Mouse (Mus musculus) CD4-positive, CD25-positive, alpha-beta regulatory T cell, adult 2 months (primary cell): Measurements from ENCODE around the gene Shroom3.

Experiments
- DNase-seq: peaks from one replicate; pipeline ENCODE4 v3.0.0-alpha.2; 2012; ENCODE audit warnings: low read depth, low spot score

Shroom3 gene

GRCm38 (mm10) chr5:92967906-92968305 is 284.7 kb downstream of the Shroom3 start:
- no peak for DNase-seq

DNA sequence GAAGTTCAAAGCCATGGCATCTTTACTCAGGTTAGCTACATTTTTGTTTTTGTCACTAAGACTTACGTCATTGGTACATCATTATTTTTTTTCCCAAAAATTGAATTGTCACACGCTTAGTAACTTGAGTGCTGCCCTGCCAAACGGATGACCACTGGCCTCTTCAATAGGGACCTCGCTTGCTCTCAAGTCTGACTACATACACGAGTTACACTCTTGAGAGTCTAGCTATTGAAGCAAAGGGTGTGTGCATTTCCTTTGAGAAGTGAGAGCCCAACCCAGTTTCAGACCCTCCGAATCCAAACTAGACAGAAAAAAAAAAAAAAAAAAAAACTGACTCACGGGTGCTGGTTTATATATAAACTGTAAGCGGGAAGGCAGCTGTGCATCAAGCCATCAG is 286.2 kb downstream of the Shroom3 start:
- no peak for DNase-seq

GRCm38 (mm10) chr5:92969926-92970325 is 286.7 kb downstream of the Shroom3 start:
- DNase-seq, result no peak

DNA sequence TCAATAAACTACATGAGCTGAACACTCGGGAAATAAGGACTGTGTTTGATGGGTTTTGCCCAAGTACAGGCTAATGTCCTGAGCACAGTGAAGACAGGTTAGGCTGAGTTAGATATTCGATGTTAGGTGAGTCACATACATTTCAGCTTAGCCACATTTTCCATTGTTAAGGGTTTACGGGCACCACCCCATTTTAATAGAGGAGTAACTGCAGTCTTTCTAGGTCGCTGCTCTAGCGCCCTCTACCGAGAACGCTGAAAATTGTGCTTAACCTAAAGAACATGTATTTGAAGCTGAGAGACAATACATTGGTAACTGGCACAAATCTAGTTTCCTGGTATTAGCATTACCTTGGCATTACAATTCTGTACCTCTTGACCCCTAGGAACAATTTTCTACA is 287.2 kb downstream of the Shroom3 start:
- peak; percentile 11 for DNase-seq

- no peak for DNase-seq
These were observed 297.2 kb downstream of the Shroom3 start for GRCm38 (mm10) chr5:92980393-92980792.

DNA sequence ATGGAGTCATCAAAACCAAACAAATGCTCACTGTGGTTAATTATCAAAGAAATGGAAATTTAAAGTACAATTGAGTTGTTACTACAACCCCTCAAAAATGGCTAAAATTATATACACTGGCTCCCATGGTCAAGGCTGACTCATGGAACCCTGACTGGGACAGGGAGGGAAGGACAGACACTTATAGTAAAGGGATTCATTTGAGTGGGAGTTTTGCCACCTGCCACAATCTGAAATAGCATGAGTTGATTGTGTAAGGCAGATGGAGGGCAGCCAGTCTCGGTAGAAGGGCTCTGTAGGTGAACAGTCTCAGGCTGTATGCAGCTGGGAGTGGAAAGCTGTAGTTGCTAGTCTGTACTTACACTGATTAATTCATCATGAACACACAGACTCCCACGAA is 297.6 kb downstream of the Shroom3 start:
- no peak for DNase-seq

GRCm38 (mm10) chr5:92982673-92983072 is 299.4 kb downstream of the Shroom3 start:
- peak; percentile 18 for DNase-seq

DNA sequence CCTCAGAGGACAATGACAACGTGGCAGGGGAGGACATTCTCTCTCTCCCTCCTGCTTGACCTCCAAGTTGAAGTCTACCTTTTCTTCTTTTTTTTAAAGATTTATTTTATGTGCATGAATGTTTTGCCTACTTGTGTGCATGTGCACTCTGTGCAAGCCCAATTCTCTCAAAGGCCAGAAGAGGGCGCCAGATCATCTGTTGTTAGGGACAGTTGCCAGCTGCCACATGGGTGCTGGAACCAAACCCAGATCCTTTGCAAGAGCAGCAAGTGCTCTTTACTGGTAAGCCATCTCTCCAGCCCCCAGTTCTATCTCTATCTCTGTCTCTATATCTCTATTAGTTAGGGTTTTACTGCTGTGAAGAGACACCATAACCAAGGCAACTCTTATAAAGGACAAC is 300.7 kb downstream of the Shroom3 start:
- DNase-seq, result peak; percentile 7

DNA sequence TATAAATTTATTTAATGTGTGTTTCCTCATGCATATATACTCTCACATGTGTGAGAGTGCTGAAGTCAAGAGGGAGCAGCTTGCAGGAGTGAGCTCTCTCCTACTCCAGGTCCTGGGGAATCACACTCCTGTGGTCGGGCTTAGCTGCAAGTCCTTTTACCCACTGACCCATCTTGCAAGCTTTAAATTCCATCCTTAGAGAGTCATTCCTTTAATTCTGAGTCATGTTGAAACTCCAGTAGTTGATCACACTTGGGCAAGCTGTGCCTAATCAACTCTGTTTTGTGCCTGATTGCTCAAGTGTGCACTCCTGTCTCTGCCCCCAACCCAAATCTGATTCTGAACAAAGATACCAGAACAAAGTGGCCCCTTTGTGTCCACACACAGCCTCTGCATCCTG is 301.5 kb downstream of the Shroom3 start:
- DNase-seq, result no peak

- DNase-seq, result no peak
These were observed 302.2 kb downstream of the Shroom3 start for GRCm38 (mm10) chr5:92985391-92985790.

GRCm38 (mm10) chr5:92986651-92987610 is 303.7 kb downstream of the Shroom3 start:
- DNase-seq, result no peak

- no peak for DNase-seq
These were observed 304.9 kb downstream of the Shroom3 start for GRCm38 (mm10) chr5:92987891-92988768.

DNA sequence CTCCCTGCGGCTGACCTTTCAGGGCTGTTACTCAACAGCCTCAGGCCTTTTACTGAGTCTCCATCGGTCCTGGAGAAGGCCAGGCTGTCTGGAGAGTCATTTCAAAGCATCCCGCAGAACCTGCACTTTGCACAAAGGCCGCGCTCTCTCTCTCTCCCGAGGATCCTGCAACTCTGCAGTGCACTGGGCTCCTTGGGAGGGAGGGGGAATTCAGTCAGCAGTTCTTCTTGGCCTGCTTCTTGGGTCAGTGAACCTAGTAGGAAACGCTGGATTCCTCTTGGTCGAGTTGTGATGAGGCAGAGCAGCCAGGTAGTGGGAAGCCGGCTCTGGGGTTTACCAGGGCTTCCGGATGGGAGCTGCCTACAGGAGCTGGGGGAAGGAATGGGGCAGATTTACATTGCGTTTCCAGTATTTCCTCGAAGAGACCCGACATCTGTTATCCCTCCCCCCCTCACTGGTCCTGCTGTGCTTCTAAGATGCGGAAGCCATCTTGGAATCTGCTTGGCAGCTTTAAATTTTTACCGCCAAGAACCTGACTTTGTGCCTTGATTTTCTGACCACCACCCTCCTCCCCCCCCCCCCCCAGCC is 305.6 kb downstream of the Shroom3 start:
- no peak for DNase-seq

DNA sequence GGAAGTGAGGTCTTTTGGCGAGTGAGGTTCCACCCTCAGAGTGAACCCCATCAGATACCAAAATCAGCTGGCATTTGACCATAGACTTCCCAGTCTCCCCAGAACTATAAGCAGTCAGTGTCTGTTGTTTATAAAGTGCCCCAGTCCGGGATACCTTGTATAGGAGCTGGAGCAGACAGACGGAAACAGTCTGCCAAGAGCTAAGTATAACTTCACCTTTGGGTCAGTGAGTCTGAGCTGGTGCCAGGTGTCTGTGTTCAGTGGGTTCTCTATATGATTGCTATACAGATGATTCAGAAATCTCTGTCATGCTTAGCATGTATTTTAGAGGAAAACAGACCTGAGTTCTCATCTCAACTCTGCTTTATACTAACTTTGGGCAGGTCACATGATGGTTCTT is 308.9 kb downstream of the Shroom3 start:
- DNase-seq, result no peak

- DNase-seq, result no peak
These were observed 311.1 kb downstream of the Shroom3 start for GRCm38 (mm10) chr5:92994309-92994708.

GRCm38 (mm10) chr5:92994861-92995260 is 311.6 kb downstream of the Shroom3 start:
- DNase-seq, result no peak

GRCm38 (mm10) chr5:92997428-92998120 is 314.3 kb downstream of the Shroom3 start:
- no peak for DNase-seq

GRCm38 (mm10) chr5:92998494-92999016 is 315.3 kb downstream of the Shroom3 start:
- DNase-seq, result no peak

DNA sequence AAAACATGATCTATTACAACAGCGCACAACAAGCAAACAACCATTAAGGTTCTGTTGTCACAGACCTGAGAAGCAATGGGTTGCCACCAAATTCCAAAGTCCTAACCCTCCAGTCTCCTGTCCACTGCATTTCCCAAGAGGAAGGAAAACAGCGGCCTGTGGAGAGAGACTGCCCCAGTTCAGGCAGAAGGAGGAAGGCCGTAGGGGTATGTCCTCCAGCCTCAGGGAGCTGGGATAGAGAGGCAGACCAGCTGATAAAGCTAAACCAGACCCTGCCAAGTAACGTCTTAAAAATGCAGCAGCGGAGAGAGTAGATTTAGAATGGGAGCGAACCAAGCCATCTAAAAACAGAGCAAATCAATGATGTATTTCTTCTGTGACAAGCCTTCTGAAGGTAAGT is 316.8 kb downstream of the Shroom3 start:
- no peak for DNase-seq

- no peak for DNase-seq
These were observed 317.8 kb downstream of the Shroom3 start for GRCm38 (mm10) chr5:93000774-93001757.
